Mouse (Mus musculus): ENCODE measurements around the gene Phlpp2. TPM values are rescaled to one million over a fixed set of nuclear protein-coding genes. Genes with fewer than 3 reads are reported as not detected.

Gene Phlpp2
- polyA plus RNA-seq, 1 experiment, result 2.9 TPM

DNA sequence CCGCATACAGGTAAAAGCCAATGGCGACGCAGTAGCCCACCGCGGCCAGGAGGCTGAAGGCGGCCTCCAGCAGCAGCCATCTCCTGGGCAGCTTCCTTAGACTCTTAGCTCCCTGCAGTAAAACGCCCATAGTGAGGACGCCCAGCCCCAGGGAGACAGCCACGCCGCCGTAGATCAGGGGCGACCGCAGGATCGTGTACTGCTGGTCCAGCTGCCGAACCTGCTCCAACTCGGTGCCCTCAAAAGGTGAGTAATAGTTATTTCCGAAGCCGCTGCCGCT, 79.9 kb downstream of the Phlpp2 start:
- no peak overlapping the region for H3K27ac ChIP-seq (ENCODE audit: control insufficient read depth, insufficient read depth, low read depth, low read length)
- H3K36me3 ChIP-seq (ENCODE audit: control insufficient read depth, insufficient read depth, low read length), result no peaks in the 10 kb centered on the region
- peak overlapping the region; percentile 30 for H3K4me3 ChIP-seq (ENCODE audit: control insufficient read depth, low read depth, low read length)
- peaks cover 7% of the 10 kb centered on the region for H3K4me1 ChIP-seq (ENCODE audit: control insufficient read depth, insufficient read depth, low read length)
- H3K27me3 ChIP-seq (ENCODE audit: control insufficient read depth, insufficient read depth, low read length), result no peaks in the 10 kb centered on the region; the same call in 1 of the 2 replicates
- no peak for TF ChIP-seq POLR2A (IDR thresholded peaks at IDR 0.05; ENCODE audit: control insufficient read depth, low read depth, low read length)
- no peak for TF ChIP-seq CTCF (IDR thresholded peaks at IDR 0.05; ENCODE audit: control insufficient read depth, insufficient read depth, insufficient replicate concordance, low read depth, low read length)

DNA sequence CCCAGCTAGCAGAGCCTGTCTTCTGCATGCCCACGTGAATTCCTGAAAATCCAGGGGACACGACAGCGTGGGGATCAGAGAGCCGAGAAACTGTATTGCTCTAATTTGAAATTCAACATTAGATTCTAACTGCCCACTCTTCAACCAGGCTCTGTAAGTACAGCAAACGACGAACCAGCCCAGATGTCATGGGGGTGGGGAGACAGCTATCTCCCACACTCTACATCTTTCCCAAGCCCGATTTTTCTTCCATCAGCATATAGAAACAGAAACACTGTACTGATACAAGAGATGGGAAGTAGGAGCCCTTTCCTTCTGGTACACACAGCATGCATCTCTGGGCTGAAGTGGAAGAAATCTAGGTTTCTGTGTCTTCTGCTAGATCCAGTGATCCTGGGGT, 83.8 kb downstream of the Phlpp2 start:
- TF ChIP-seq POLR2A (IDR thresholded peaks at IDR 0.05; ENCODE audit: control insufficient read depth, low read depth, low read length), result no peak
- TF ChIP-seq CTCF (IDR thresholded peaks at IDR 0.05; ENCODE audit: control insufficient read depth, insufficient read depth, insufficient replicate concordance, low read depth, low read length), result no peak
- Histone ChIP-seq H3K27ac (ENCODE audit: control insufficient read depth, insufficient read depth, low read depth, low read length) (no peak overlapping the region), H3K4me1 (ENCODE audit: control insufficient read depth, insufficient read depth, low read length) (peaks cover 15% of the 10 kb centered on the region), H3K27me3 (ENCODE audit: control insufficient read depth, insufficient read depth, low read length) (no peaks in the 10 kb centered on the region; the same call in 1 of the 2 replicates), H3K4me3 (ENCODE audit: control insufficient read depth, low read depth, low read length) (no peak overlapping the region), H3K36me3 (ENCODE audit: control insufficient read depth, insufficient read depth, low read length) (no peaks in the 10 kb centered on the region)

DNA sequence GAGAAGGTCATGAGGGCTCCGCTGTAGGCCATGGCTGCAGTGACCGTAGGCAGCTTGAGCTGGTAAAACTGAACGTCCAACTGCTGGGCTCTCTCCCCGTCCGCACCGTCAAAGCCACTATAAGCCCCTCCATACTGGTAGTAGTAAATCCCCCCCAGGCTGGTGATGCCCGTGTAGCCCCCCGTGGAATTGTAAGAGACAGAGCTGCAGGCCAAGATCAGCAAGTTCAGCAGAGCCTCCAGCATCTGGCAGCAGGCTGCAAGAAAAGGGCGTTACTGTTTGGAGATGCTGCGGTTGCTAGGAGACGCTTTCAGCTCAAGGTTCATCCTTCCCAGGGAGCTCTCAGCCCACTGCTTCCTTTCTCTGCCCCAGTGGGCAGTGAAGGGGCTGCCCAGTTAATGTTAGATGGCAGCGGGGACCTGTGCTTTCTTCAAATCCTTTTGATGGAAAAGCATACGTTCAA, 86.2 kb downstream of the Phlpp2 start:
- no peak for TF ChIP-seq POLR2A (IDR thresholded peaks at IDR 0.05; ENCODE audit: control insufficient read depth, low read depth, low read length)
- TF ChIP-seq CTCF (IDR thresholded peaks at IDR 0.05; ENCODE audit: control insufficient read depth, insufficient read depth, insufficient replicate concordance, low read depth, low read length), result no peak
- Histone ChIP-seq H3K36me3 (ENCODE audit: control insufficient read depth, insufficient read depth, low read length) (no peaks in the 10 kb centered on the region), H3K27ac (ENCODE audit: control insufficient read depth, insufficient read depth, low read depth, low read length) (no peak overlapping the region), H3K27me3 (ENCODE audit: control insufficient read depth, insufficient read depth, low read length) (no peaks in the 10 kb centered on the region), H3K4me3 (ENCODE audit: control insufficient read depth, low read depth, low read length) (peak overlapping the region; percentile 7; the same call in 1 of the 2 replicates), H3K4me1 (ENCODE audit: control insufficient read depth, insufficient read depth, low read length) (peaks cover 13% of the 10 kb centered on the region)

DNA sequence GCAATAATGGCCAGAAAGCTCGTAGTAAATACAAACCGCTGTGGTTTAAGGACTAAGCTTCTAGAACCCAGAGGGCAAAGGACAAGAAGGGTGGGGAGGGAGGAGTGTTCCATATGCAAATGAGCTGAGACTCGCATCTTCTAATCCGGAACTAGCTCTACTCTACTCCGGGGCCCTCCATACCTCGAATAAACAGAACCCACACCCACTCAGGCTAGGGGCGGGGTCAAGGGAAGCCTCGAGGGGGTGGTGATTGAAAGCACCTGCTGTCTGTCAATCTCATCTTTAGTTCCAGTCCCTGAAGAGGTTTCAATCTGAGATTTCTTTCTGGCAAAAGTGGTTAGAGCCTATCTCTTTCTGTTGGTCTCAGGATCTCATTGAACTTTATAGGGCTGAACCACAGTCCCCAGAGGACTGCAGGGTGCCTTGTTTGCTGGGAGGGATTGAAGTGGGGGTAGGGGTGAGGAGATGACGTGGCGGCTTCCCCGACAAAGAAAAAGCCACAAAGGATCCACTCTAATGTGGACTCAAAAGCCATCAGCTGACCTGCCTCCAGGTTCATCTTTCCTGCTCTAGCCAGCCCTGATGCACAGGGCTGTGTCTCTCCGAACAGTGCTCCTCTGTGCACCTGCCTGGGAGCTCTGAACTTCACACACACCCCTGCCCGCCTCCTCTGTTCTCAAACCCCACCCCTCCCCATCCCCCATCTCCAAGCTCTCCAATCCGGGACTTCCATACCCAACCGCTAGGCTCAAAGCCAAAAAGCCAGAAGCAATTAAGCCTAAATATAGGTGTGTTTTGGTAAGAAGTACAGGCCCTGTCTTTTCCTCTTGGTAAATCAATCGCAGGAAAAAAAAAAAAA, 89.1 kb downstream of the Phlpp2 start:
- Histone ChIP-seq H3K4me3 (ENCODE audit: control insufficient read depth, low read depth, low read length) (peak overlapping the region; percentile 70), H3K36me3 (ENCODE audit: control insufficient read depth, insufficient read depth, low read length) (no peaks in the 10 kb centered on the region), H3K27ac (ENCODE audit: control insufficient read depth, insufficient read depth, low read depth, low read length) (no peak overlapping the region), H3K27me3 (ENCODE audit: control insufficient read depth, insufficient read depth, low read length) (no peaks in the 10 kb centered on the region), H3K4me1 (ENCODE audit: control insufficient read depth, insufficient read depth, low read length) (peaks cover 20% of the 10 kb centered on the region)
- no peak for TF ChIP-seq POLR2A (IDR thresholded peaks at IDR 0.05; ENCODE audit: control insufficient read depth, low read depth, low read length)
- TF ChIP-seq CTCF (IDR thresholded peaks at IDR 0.05; ENCODE audit: control insufficient read depth, insufficient read depth, insufficient replicate concordance, low read depth, low read length), result no peak

DNA sequence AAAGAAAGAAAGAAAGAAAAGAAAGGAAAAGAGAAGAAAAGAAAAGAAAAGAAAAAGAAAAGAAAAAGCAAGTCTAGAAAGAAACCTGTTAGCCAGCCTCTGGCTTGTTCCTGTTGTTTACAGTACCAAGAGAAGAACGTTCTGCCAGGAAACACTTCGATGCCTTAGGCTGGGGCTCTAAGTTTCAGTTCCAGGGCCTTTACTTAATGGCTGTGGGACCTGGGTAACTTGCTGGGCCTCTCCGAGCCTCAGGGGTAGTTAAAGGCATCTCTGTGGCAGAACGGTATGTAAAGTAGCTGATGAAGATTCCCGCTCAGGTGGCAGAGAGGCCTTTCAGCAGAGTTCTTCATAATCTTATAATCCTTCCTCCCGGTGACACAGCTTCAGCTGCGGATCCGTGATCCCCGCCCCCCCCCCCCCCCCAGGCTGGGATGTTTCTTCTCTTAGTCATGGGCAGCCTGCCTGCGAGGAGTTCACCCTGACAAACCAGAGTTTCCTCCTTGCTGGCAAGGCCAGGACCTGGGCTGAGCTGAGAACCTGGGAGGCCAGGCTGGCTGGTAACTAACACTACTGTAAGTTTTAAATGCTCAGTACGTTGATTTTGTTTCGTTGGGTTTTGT, 89.8 kb downstream of the Phlpp2 start:
- H3K36me3 ChIP-seq (ENCODE audit: control insufficient read depth, insufficient read depth, low read length), result no peaks in the 10 kb centered on the region
- peak overlapping the region; percentile 7; the same call in 1 of the 2 replicates for H3K4me3 ChIP-seq (ENCODE audit: control insufficient read depth, low read depth, low read length)
- no peaks in the 10 kb centered on the region for H3K27me3 ChIP-seq (ENCODE audit: control insufficient read depth, insufficient read depth, low read length)
- H3K27ac ChIP-seq (ENCODE audit: control insufficient read depth, insufficient read depth, low read depth, low read length), result no peak overlapping the region
- H3K4me1 ChIP-seq (ENCODE audit: control insufficient read depth, insufficient read depth, low read length), result peaks cover 23% of the 10 kb centered on the region
- TF ChIP-seq POLR2A (IDR thresholded peaks at IDR 0.05; ENCODE audit: control insufficient read depth, low read depth, low read length), result no peak
- TF ChIP-seq CTCF (IDR thresholded peaks at IDR 0.05; ENCODE audit: control insufficient read depth, insufficient read depth, insufficient replicate concordance, low read depth, low read length), result no peak

DNA sequence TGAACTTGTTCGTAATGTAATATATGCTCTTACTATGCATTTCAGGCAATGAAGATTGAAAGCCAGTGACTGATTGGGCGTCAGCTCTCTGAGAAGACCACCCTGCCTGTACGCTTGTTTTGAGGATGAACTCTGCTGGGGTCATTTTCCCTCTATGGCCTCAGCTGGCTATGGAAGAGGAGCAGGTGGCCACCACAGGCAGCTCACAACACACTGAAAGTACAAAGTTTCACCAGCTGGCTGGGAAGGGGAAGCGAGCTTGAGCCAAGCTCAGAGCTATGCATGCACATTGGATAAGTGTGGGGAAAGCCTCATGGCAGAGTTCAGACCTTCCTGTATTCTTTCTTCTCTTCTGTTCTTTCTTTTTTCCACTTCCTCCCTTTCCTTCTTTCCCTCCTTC, 90.8 kb downstream of the Phlpp2 start:
- Histone ChIP-seq H3K27me3 (ENCODE audit: control insufficient read depth, insufficient read depth, low read length) (no peaks in the 10 kb centered on the region), H3K4me3 (ENCODE audit: control insufficient read depth, low read depth, low read length) (no peak overlapping the region), H3K4me1 (ENCODE audit: control insufficient read depth, insufficient read depth, low read length) (peaks cover 30% of the 10 kb centered on the region), H3K27ac (ENCODE audit: control insufficient read depth, insufficient read depth, low read depth, low read length) (no peak overlapping the region), H3K36me3 (ENCODE audit: control insufficient read depth, insufficient read depth, low read length) (no peaks in the 10 kb centered on the region)
- TF ChIP-seq CTCF (IDR thresholded peaks at IDR 0.05; ENCODE audit: control insufficient read depth, insufficient read depth, insufficient replicate concordance, low read depth, low read length), result no peak

DNA sequence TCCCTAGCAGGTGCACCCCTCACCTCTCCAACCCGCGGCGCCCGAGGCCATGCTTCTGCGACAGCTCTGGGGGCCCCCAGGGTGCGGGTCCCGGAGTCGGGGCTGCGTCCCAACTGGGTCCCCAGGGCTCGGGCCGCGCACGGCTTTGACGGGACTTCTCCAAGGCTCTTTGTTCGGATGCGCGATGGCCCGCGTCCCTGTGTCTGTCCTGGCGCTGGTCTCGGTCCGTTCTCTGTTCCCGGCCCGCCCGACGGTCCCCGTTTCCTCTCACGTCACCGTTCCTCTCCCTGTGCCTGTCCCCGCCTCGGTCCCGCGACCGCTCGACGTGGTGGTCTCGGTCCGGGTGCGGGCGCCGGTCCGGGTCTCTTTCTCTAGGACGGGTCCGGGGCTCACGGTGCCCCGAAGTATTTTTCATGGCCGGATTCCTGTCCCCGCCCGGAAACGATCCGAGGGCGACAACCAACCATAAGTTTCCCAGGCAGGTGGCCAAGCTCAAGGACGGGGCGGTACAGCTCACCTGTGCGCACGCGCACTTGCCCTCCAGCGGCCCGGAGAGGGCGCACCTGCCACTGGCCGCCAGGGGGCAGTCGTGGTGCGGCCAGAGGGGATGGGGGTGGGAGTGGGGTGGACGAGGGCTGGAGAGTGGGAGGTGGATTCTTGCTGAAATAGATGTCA, 93.5 kb downstream of the Phlpp2 start, which contains the start of gene Marveld3:
TSS of gene Marveld3 (minus strand) at position 511 of the 675 bp plus-strand sequence.
- peak; percentile 97 for TF ChIP-seq CTCF (IDR thresholded peaks at IDR 0.05; ENCODE audit: control insufficient read depth, insufficient read depth, insufficient replicate concordance, low read depth, low read length)
- TF ChIP-seq POLR2A (IDR thresholded peaks at IDR 0.05; ENCODE audit: control insufficient read depth, low read depth, low read length), result no peak
- Histone ChIP-seq H3K4me3 (ENCODE audit: control insufficient read depth, low read depth, low read length) (peak within 1 kb of the TSS; percentile 81), H3K27ac (ENCODE audit: control insufficient read depth, insufficient read depth, low read depth, low read length) (no peak within 1 kb of the TSS), H3K27me3 (ENCODE audit: control insufficient read depth, insufficient read depth, low read length) (no peaks in the 10 kb centered on the region), H3K36me3 (ENCODE audit: control insufficient read depth, insufficient read depth, low read length) (no peaks in the 10 kb centered on the region), H3K4me1 (ENCODE audit: control insufficient read depth, insufficient read depth, low read length) (peaks cover 22% of the 10 kb centered on the region)
